Mouse (Mus musculus) heart, embryonic 13.5 days (tissue): Measurements from ENCODE around the gene Tmem163. TPM values are rescaled to one million over a fixed set of nuclear protein-coding genes. Genes with fewer than 3 reads are reported as not detected.

ENCODE experiments used
- ATAC-seq: fragments of 200-750 bp; cut with Nextera tagmentation; 2 replicates; pipeline ENCODE4 v1.8.0; 2017; ENCODE audit warnings: moderate TSS enrichment; ENCODE audit not compliant: insufficient number of reproducible peaks, low FRiP score, low TSS enrichment; ENCODE audit errors: extremely low read depth
- H3K27ac ChIP-seq: fragments of 300-500 bp; sonication (generic); replicated peaks from 2 replicates; pipeline ENCODE4 v1.5.1; 2015; ENCODE audit warnings: moderate library complexity, mild to moderate bottlenecking, inconsistent platforms
- H3K27me3 ChIP-seq: fragments of 300-500 bp; sonication (generic); replicated peaks from 2 replicates; pipeline ENCODE4 v1.6.1; 2015; ENCODE audit warnings: mild to moderate bottlenecking, inconsistent platforms
- H3K36me3 ChIP-seq: fragments of 300-500 bp; sonication (generic); 2 replicates; pipeline ENCODE4 v1.6.1; 2015; ENCODE audit warnings: mild to moderate bottlenecking, inconsistent platforms
- H3K4me1 ChIP-seq: fragments of 300-500 bp; sonication (generic); 2 replicates; pipeline ENCODE4 v1.6.1; 2015; ENCODE audit warnings: inconsistent platforms
- H3K4me2 ChIP-seq: fragments of 300-500 bp; sonication (generic); 2 replicates; pipeline ENCODE4 v1.6.1; 2015; ENCODE audit warnings: inconsistent platforms, mild to moderate bottlenecking, moderate library complexity
- H3K4me3 ChIP-seq: fragments of 300-500 bp; sonication (generic); 2 replicates; pipeline ENCODE4 v1.5.1; 2015; ENCODE audit warnings: moderate library complexity, mild to moderate bottlenecking, inconsistent platforms
- H3K9ac ChIP-seq: fragments of 300-500 bp; sonication (generic); 2 replicates; pipeline ENCODE4 v1.6.1; 2015; ENCODE audit warnings: inconsistent platforms, mild to moderate bottlenecking, moderate library complexity
- H3K9me3 ChIP-seq: fragments of 300-500 bp; sonication (generic); 2 replicates; pipeline ENCODE4 v1.6.1; 2016; ENCODE audit warnings: inconsistent platforms
- WGBS: fragments of 180-500 bp; shearing (Covaris S2); methylation state at CpG from one replicate; pipeline ENCODE4 v1.1.7; 2015; ENCODE audit warnings: mixed read lengths; 5-methylcytosine and 5-hydroxymethylcytosine counted together
- polyA plus RNA-seq: library from polyadenylated mRNA; unstranded; fragments of >200 nt; fragmentation: Nextera tagmentation; extraction: Ambion mirVana; gene quantifications from 2 replicates; pipeline ENCODE4 v1.2.1, GENCODE M21; 2015

Gene Tmem163
- 22.4 and 23.6 TPM in 2 replicates for polyA plus RNA-seq

DNA sequence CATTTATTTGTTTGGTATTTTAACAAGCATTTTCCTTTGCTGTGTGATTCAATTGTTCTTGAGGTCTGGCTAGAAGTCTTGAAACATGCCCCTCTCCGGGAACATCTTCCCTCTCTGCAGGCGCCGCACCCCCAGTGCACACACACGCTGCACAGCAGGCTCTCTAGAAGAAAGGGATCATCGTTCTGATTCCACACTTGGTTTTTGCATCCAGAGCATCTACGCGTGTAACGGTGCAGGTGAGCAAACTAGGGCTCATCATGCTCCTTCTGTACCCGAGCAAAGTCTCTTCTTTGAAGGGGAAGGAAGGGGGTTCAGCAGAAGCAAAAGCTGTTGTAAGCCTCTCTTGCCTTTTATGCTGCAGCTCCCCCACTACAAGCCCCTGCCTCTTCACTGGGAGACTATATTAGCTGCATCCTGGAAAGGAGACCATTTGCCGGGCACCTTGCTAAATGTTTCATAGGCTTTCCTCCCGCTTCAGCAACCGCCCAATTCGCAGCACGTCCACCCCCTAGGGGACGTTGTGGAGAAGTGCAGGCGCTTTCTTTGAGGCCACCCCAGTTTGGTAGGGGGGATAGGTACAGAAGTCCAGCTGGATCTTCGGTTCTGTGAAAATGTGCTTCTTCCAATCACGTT, at the start of gene Tmem163:
Gene Tmem163, minus strand, starts transcription at position 51 of the 636 bp plus-strand sequence.
- H3K9me3 ChIP-seq = 0 out of 2 replicates have a peak, but pooled peaks cover 3% of the 10 kb centered on the region
- peak within 1 kb of the TSS; percentile 99 for H3K4me2 ChIP-seq
- 31% methylated on average over 18 of the region's 18 CpGs for WGBS
- ATAC-seq = no peak
- H3K36me3 ChIP-seq = no peaks in the 10 kb centered on the region
- peaks cover 15% of the 10 kb centered on the region for H3K4me1 ChIP-seq
- peak within 1 kb of the TSS; percentile 72 for H3K4me3 ChIP-seq
- no peak within 1 kb of the TSS for H3K9ac ChIP-seq
- H3K27me3 ChIP-seq = peaks cover 68% of the 10 kb centered on the region
- H3K27ac ChIP-seq = no peak within 1 kb of the TSS

DNA sequence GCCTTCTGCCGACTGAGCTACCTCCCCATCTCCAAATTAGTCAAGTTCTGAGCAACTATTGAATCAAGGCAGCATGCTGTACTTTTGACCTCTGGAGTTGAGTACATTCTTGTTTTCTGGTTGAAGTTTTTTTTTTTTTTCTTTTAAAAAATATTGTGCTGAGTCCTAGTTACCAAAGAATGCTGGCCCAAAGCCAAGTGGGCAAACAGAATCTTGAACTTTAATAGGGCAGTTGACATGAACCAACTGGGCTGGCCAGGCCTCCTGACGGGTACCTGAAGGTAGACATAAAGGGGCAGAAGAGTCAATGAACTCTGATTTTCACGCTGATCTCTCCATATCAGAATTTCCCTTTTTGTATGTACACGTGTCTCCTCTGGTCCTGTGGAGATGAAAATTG, 49.7 kb upstream of the Tmem163 start, which contains the start of gene Acmsd:
Gene Acmsd, plus strand, starts transcription at position 318 of the 400 bp plus-strand sequence.
- Histone ChIP-seq H3K36me3 (no peaks in the 10 kb centered on the region), H3K9ac (no peak within 1 kb of the TSS), H3K4me2 (no peak within 1 kb of the TSS), H3K4me3 (no peak within 1 kb of the TSS), H3K9me3 (no peaks in the 10 kb centered on the region), H3K27ac (no peak within 1 kb of the TSS), H3K27me3 (no peaks in the 10 kb centered on the region), H3K4me1 (peaks cover 8% of the 10 kb centered on the region)
- WGBS = 77% methylated on average over 4 of the region's 4 CpGs
- ATAC-seq = no peak

DNA sequence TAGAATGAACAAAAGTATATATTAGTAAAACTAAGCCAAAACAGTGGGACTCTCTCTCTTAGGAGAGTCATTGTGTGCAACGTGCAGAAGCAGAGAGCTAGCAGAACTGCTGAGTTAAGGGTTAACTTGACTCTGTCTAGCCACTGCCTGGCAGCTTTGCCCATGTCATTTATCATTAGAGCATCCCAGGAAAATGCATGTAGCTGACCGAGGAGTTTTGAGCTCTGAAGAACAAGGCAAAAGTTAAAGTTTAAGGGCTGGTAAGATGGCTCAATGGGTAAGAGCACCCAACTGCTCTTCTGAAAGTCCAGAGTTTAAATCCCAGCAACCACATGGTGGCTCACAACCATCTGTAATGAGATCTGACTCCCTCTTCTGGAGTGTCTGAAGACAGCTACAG, 44.2 kb upstream of the Tmem163 start:
- Histone ChIP-seq H3K4me1 (no peaks in the 10 kb centered on the region), H3K27me3 (no peaks in the 10 kb centered on the region), H3K27ac (no peak overlapping the region), H3K36me3 (no peaks in the 10 kb centered on the region), H3K4me3 (no peak overlapping the region), H3K4me2 (no peak overlapping the region), H3K9me3 (no peaks in the 10 kb centered on the region), H3K9ac (no peak overlapping the region)
- 49% methylated on average over 2 of the region's 2 CpGs for WGBS
- ATAC-seq = no peak

DNA sequence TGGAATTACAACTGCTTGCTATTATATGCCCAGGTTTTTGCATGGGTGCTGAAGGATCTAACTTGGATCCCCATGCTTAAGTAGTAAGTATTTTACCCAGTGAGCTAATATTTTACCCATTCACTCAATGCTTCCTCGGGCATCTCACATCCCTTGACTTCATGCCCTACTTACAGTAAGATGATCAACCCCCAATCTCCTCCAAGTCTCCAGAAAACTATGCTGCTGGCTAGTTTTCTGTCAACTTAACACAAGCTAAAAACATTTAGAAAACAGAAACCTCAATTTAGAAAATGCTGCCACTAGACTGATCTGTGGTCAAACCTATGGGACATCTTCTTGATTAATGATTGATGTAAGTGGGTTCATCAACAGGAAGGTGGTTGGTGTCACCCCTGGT, 38.9 kb upstream of the Tmem163 start:
- H3K9me3 ChIP-seq = no peaks in the 10 kb centered on the region
- no peaks in the 10 kb centered on the region for H3K27me3 ChIP-seq
- H3K9ac ChIP-seq = no peak overlapping the region
- H3K4me2 ChIP-seq = no peak overlapping the region
- no peak overlapping the region for H3K27ac ChIP-seq
- H3K4me3 ChIP-seq = no peak overlapping the region
- no peaks in the 10 kb centered on the region for H3K36me3 ChIP-seq
- H3K4me1 ChIP-seq = peaks cover 18% of the 10 kb centered on the region
- ATAC-seq = no peak
- WGBS = 78% methylated on average over 1 of the region's 1 CpGs

DNA sequence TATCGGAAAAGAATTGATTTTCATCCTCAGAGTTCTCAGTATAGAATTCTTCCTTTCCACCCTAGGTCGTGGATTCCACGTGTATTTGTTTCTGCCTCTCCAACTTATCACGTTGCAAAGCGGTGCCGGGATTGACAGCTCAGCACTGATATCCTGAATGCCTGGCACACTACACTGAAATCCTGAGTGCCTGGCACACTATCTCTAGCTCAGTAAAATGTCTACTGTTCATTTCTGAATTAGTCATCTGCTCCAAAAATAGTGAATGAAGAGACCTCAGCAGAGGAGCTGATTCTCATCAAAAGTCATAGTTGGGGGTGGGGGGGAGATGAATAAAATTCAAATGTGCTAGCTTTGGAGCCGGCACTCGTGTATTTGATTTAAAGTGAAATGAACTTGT, 37.1 kb upstream of the Tmem163 start:
- Histone ChIP-seq H3K27me3 (no peaks in the 10 kb centered on the region), H3K4me2 (peak overlapping the region; percentile 36), H3K9ac (no peak overlapping the region), H3K4me3 (no peak overlapping the region), H3K27ac (peak overlapping the region; percentile 51), H3K9me3 (no peaks in the 10 kb centered on the region), H3K36me3 (no peaks in the 10 kb centered on the region), H3K4me1 (peaks cover 18% of the 10 kb centered on the region)
- ATAC-seq = peak; percentile 31; the same call in 1 of the 2 replicates
- 40% methylated on average over 8 of the region's 8 CpGs for WGBS

DNA sequence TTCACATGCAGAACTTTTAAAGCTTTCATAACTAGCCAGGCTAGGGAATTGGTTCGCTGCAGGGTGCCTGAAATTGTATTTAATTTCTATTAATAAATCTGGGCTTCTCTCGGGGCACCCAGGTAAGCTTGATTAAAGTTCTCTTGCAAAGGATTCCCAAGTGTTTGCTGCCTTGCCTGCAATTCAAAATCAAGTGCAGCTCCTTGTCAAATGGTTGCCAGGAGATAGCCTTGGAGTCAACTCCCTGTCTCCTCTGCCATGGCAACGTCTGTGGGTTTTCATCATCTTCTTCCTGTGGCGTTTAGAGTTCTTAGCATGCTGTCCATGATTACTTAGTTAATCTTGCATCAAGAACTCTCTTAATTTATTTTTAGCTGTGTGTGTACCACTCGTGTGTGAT, 26.9 kb upstream of the Tmem163 start:
- no peak overlapping the region for H3K27ac ChIP-seq
- no peak overlapping the region for H3K4me2 ChIP-seq
- no peak overlapping the region for H3K4me3 ChIP-seq
- ATAC-seq = no peak
- H3K27me3 ChIP-seq = no peaks in the 10 kb centered on the region
- 49% methylated on average over 5 of the region's 5 CpGs for WGBS
- no peaks in the 10 kb centered on the region for H3K4me1 ChIP-seq
- no peak overlapping the region for H3K9ac ChIP-seq
- no peaks in the 10 kb centered on the region for H3K9me3 ChIP-seq
- no peaks in the 10 kb centered on the region for H3K36me3 ChIP-seq

DNA sequence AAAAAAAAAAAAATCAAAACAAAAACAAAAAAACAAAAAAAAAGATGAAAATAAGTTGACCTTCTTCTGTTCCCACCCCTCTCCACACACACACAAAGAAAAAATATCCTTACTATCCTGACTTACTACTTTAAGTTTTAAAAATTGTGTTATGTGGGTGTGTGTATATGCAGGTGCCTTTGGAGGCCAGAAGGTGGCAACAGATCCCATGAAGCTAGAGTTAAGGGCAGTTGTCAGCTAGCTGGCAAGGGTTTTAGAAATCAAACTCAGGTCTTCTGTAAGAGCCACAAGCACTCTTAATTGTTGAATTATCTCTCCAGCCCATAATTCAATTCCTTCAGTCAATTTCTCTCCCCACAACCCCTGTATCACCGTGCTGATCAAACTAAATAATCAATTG, 22.8 kb upstream of the Tmem163 start:
- no peaks in the 10 kb centered on the region for H3K9me3 ChIP-seq
- no peaks in the 10 kb centered on the region for H3K27me3 ChIP-seq
- H3K4me3 ChIP-seq = no peak overlapping the region
- H3K4me1 ChIP-seq = no peaks in the 10 kb centered on the region
- no peak overlapping the region for H3K27ac ChIP-seq
- no peak overlapping the region for H3K4me2 ChIP-seq
- ATAC-seq = no peak
- WGBS = 79% methylated on average over 1 of the region's 1 CpGs
- H3K36me3 ChIP-seq = no peaks in the 10 kb centered on the region
- no peak overlapping the region for H3K9ac ChIP-seq

DNA sequence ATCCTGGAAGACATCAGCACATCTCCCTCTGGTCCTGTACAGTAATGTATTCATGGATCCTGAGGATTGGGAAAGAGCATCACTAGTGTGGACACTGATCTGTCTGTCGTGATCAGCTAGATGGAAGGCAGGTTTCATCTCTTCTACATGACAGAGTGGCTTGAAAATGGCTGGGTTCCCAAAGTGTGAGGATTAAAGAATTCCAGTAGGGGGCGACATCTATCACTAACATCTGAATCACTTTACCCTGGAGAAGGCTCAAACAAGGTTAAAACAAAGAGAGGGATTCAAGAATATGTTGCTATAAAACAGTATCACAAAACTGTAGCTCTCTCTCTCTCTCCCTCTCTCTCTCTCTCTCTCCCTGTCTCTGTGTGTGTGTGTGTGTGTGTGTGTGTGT, 17.2 kb upstream of the Tmem163 start:
- H3K36me3 ChIP-seq = no peaks in the 10 kb centered on the region

DNA sequence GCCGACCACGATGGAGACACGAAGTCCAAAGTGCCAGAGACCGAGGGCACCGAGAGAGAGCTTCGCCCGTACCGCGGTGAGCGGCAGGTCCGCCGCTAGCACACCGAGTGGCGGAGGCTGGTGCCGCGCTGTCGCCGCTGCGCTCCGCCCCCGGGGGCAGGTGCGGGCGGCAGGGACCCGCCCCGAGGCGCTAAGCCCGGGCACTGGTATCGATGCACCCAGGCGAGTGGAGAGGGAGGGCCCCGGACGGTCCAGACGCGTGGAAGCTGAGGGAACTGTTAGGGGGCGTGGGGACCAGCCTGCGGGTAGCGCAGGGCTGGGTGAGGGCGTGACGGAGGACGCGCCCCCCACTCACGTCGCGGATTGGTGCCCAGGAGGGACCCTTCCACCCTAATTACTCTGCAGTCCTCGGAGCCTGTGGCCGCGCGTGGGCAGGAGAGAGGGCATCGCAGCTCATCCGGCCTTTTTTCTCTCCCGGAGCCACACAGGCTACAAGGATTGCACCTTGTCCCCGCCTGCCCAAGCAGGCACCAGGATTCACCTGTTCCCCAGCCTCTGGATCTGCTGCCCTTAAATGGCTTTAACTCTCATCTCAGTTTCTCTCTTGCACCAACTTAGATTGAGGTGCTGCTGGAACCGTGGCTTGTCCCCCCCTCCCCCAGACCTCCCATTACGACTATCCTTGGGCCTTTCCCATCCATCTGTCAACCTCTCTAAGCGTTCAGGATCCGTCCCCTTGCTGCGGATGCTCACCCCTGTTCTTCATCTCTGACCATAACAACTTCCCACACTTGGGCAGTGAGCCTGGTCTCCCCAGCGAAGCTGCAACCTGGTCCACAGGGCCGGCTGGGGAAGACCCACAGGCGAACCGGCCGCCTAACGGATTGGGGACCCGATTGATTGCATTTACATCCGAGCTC, 1.4 kb downstream of the Tmem163 start:
- H3K9me3 ChIP-seq = 0 out of 2 replicates have a peak, but pooled peaks cover 3% of the 10 kb centered on the region
- peak overlapping the region; percentile 72 for H3K4me3 ChIP-seq
- H3K27me3 ChIP-seq = peaks cover 77% of the 10 kb centered on the region
- 4% methylated on average over 59 of the region's 64 CpGs for WGBS
- H3K9ac ChIP-seq = peak overlapping the region; percentile 81
- H3K4me1 ChIP-seq = peaks cover 19% of the 10 kb centered on the region
- peak overlapping the region; percentile 99 for H3K4me2 ChIP-seq
- H3K36me3 ChIP-seq = no peaks in the 10 kb centered on the region
- H3K27ac ChIP-seq = 0 out of 2 replicates have a peak overlapping the region, but pooled peaks have one; percentile 28
- ATAC-seq = no peak

More for the DNA sequence above, 17.2 kb upstream of the Tmem163 start:
- Histone ChIP-seq H3K27ac (no peak overlapping the region), H3K9me3 (no peaks in the 10 kb centered on the region), H3K4me1 (peaks cover 16% of the 10 kb centered on the region; the same call in 1 of the 2 replicates), H3K4me3 (no peak overlapping the region), H3K4me2 (no peak overlapping the region), H3K9ac (no peak overlapping the region), H3K27me3 (no peaks in the 10 kb centered on the region)
- ATAC-seq = no peak
- WGBS = 19% methylated on average over 2 of the region's 2 CpGs

DNA sequence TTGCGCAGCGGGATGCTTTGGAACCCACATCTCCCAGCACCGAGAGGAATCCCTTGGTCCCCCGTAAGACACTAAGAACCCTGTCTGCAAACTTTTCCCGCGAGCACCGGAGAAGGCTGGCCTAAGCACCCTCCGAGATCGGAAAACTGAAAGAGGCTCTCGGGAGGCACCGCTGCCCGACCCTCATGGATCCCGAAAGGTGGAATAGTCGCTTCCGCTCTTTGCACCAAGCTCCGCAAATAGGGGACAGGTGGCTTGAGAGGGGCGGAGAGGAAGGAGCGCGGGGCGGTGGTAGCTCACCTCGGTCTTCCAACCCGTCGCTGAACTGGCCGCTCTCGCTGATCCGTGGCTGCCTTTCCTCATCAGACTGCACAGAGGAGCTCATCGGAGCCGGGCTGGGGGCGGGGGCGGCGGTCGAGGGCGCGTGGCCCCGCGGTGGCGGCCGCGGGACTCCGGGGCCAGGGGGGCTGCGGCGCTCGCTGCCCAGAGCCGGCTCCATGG, 2.2 kb downstream of the Tmem163 start:
- Histone ChIP-seq H3K36me3 (no peaks in the 10 kb centered on the region), H3K4me1 (peaks cover 19% of the 10 kb centered on the region), H3K27ac (0 out of 2 replicates have a peak overlapping the region, but pooled peaks have one; percentile 28), H3K27me3 (peaks cover 77% of the 10 kb centered on the region), H3K4me3 (peak overlapping the region; percentile 72), H3K4me2 (peak overlapping the region; percentile 99), H3K9me3 (0 out of 2 replicates have a peak, but pooled peaks cover 3% of the 10 kb centered on the region), H3K9ac (peak overlapping the region; percentile 81)
- ATAC-seq = no peak
- WGBS = 2% methylated on average over 43 of the region's 44 CpGs

DNA sequence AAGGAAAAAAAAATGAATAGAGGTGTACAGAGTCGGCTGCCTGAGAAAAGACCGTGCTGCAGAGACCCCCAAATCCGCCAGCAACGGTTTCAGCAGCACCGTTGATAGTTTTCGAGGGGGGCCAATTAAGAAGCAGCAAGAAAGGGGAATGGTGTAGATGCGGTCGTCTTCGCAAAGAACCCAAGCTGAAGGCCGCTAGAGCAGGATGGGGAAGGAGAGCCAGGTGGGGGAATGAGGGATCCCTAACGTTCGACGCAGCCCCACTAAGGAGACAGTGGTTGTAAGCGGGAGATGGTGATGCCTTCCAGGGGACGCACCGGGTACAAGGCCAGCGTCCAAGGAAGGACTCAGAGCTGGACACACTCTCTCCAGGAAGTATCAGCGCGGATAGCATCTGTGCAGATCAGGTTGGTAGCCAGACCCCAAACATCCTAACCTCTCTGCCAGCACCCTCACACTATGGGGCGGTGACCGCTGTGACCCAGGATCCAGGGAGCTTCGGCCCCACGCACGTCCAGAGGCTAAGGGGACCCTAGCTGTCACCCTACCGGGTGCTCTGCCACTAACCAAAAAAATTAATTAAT, 2.7 kb downstream of the Tmem163 start:
- no peak for ATAC-seq
- Histone ChIP-seq H3K4me3 (peak overlapping the region; percentile 72), H3K4me2 (peak overlapping the region; percentile 99), H3K4me1 (peaks cover 19% of the 10 kb centered on the region), H3K9ac (peak overlapping the region; percentile 81), H3K36me3 (no peaks in the 10 kb centered on the region), H3K9me3 (0 out of 2 replicates have a peak, but pooled peaks cover 3% of the 10 kb centered on the region), H3K27me3 (peaks cover 76% of the 10 kb centered on the region), H3K27ac (no peak overlapping the region)
- WGBS = 6% methylated on average over 25 of the region's 25 CpGs
